Mouse (Mus musculus): Measurements from ENCODE around the gene Ebf3.

GRCm38 (mm10) chr7:137262330-137262729, 51.9 kb downstream of the Ebf3 start:
- no peak for TF ChIP-seq TAL1 (IDR thresholded peaks at IDR 0.05; ENCODE audit: low read length)
- no peak for TF ChIP-seq GATA1 (IDR thresholded peaks at IDR 0.05; ENCODE audit: low read length)

All from erythroblast, embryonic 14.5 days (primary cell).